Mouse (Mus musculus) c-Kit-negative CD71-positive TER-119-positive erythroid progenitor cells, embryonic 14.5 days (primary cell): ENCODE measurements at regions not wholly inside any gene's neighbourhood (a gene's known extent, or its start where the extent isn't known, plus 50 kb on each side); places are given as distances from the start of the nearest gene placed in this dataset.
"Not testable (repeated sequence)": the region's sequence is repeated elsewhere in the genome, so short reads cannot be mapped to it uniquely, and the experiment has no call there.

ENCODE experiments used
- DNase-seq: peaks from one replicate; pipeline ENCODE4 v3.0.0-alpha.2; 2013; ENCODE audit warnings: low read depth, low spot score

GRCm38 (mm10) chr5:148820476-148820875 is 108.6 kb downstream of the Katnal1 start:
- no peak for DNase-seq

GRCm38 (mm10) chr5:148819423-148819822 is 109.7 kb downstream of the Katnal1 start:
- no peak for DNase-seq

- DNase-seq: no peak
Observed at GRCm38 (mm10) chr5:148818746-148819145, 110.4 kb downstream of the Katnal1 start.

- DNase-seq: no peak
Observed at GRCm38 (mm10) chr5:148812840-148813239, 116.3 kb downstream of the Katnal1 start.

GRCm38 (mm10) chr5:148812016-148812415 is 117.1 kb downstream of the Katnal1 start:
- peak; percentile 66 for DNase-seq

- no peak for DNase-seq
Observed at GRCm38 (mm10) chr5:148809485-148809884, 119.6 kb downstream of the Katnal1 start.

- DNase-seq: no peak
Observed at GRCm38 (mm10) chr5:148809055-148809454, 120.1 kb downstream of the Katnal1 start.

GRCm38 (mm10) chr5:148808426-148808825 is 120.7 kb downstream of the Katnal1 start:
- DNase-seq: no peak

GRCm38 (mm10) chr5:148807612-148808011 is 121.5 kb downstream of the Katnal1 start:
- DNase-seq: no peak

- no peak for DNase-seq
Observed at GRCm38 (mm10) chr5:148805030-148805429, 124.1 kb downstream of the Katnal1 start.

GRCm38 (mm10) chr5:148803772-148804171 is 125.3 kb downstream of the Katnal1 start:
- DNase-seq: no peak

GRCm38 (mm10) chr5:148802720-148803119 is 126.4 kb downstream of the Katnal1 start:
- DNase-seq: no peak

GRCm38 (mm10) chr5:148798541-148798940 is 130.6 kb downstream of the Katnal1 start:
- DNase-seq: no peak

GRCm38 (mm10) chr5:148796072-148796471 is 133.0 kb downstream of the Katnal1 start:
- no peak for DNase-seq

- no peak for DNase-seq
Observed at GRCm38 (mm10) chr5:148794465-148794864, 134.7 kb downstream of the Katnal1 start.

- DNase-seq: peak; percentile 38
Observed at GRCm38 (mm10) chr5:148792736-148793440, 136.2 kb downstream of the Katnal1 start.

GRCm38 (mm10) chr5:148791651-148792050 is 137.5 kb downstream of the Katnal1 start:
- no peak for DNase-seq

GRCm38 (mm10) chr5:148790343-148790742 is 138.8 kb downstream of the Katnal1 start:
- DNase-seq: not testable (repeated sequence)

GRCm38 (mm10) chr5:148789823-148790222 is 139.3 kb downstream of the Katnal1 start:
- DNase-seq: no peak

- no peak for DNase-seq
Observed at GRCm38 (mm10) chr5:148789147-148789566, 140.0 kb downstream of the Katnal1 start.

GRCm38 (mm10) chr5:148788690-148789089 is 140.4 kb downstream of the Katnal1 start:
- no peak for DNase-seq

- DNase-seq: no peak
Observed at GRCm38 (mm10) chr5:148787270-148787669, 141.8 kb downstream of the Katnal1 start.

GRCm38 (mm10) chr5:148781076-148781475 is 148.0 kb downstream of the Katnal1 start:
- DNase-seq: not testable (repeated sequence)
